Mouse (Mus musculus): ENCODE results near the gene Jph4.

GRCm38 (mm10) chr14:55164172-55164806 lies 47.6 kb upstream of the Jph4 start:
- TF ChIP-seq CTCF (IDR thresholded peaks at IDR 0.05; ENCODE audit: control insufficient read depth, insufficient read depth, insufficient replicate concordance, low read depth, low read length) (no peak), POLR2A (IDR thresholded peaks at IDR 0.05; ENCODE audit: control insufficient read depth, low read depth, low read length) (no peak)

Data from testis, adult 2 months (tissue).